Mouse (Mus musculus) kidney, embryonic 14.5 days (tissue): Measurements from ENCODE around the gene Gm4981. TPM values are rescaled to one million over a fixed set of nuclear protein-coding genes. Genes with fewer than 3 reads are reported as not detected.
"Not testable (repeated sequence)": the region's sequence is repeated elsewhere in the genome, so short reads cannot be mapped to it uniquely, and the experiment has no call there.

Source experiments
- ATAC-seq: fragments of 200-750 bp; cut with Nextera tagmentation; 2 replicates; pipeline ENCODE4 v1.8.0; 2017; ENCODE audit warnings: moderate number of reproducible peaks, mild to moderate bottlenecking, moderate TSS enrichment, moderate library complexity; ENCODE audit not compliant: low FRiP score, low TSS enrichment
- H3K27ac ChIP-seq: fragments of 300-500 bp; sonication (generic); 2 replicates; pipeline ENCODE4 v1.5.1; 2014; ENCODE audit warnings: low read depth, mild to moderate bottlenecking, low read length, moderate library complexity, mixed read lengths
- H3K27me3 ChIP-seq: fragments of 300-500 bp; sonication (generic); 2 replicates; pipeline ENCODE4 v1.6.1; 2014; ENCODE audit warnings: mild to moderate bottlenecking, low read length; ENCODE audit not compliant: control insufficient read depth, insufficient read depth
- H3K36me3 ChIP-seq: fragments of 300-500 bp; sonication (generic); 2 replicates; pipeline ENCODE4 v1.6.1; 2014; ENCODE audit warnings: low read length, mixed read lengths; ENCODE audit not compliant: control insufficient read depth, insufficient read depth
- H3K4me1 ChIP-seq: fragments of 300-500 bp; sonication (generic); 2 replicates; pipeline ENCODE4 v1.6.1; 2014; ENCODE audit warnings: low read length, mixed read lengths; ENCODE audit not compliant: control insufficient read depth, insufficient read depth
- H3K4me2 ChIP-seq: fragments of 300-500 bp; sonication (generic); replicated peaks from 2 replicates; pipeline ENCODE4 v1.6.1; 2014; ENCODE audit warnings: low read depth, mild to moderate bottlenecking, low read length
- H3K4me3 ChIP-seq: fragments of 300-500 bp; sonication (generic); 2 replicates; pipeline ENCODE4 v1.5.1; 2014; ENCODE audit warnings: mild to moderate bottlenecking, low read length
- H3K9ac ChIP-seq: fragments of 300-500 bp; sonication (generic); 2 replicates; pipeline ENCODE4 v1.6.1; 2014; ENCODE audit warnings: low read depth, mild to moderate bottlenecking, low read length, moderate library complexity
- H3K9me3 ChIP-seq: fragments of 300-500 bp; sonication (generic); 2 replicates; pipeline ENCODE4 v1.6.1; 2016; ENCODE audit warnings: low read length; ENCODE audit not compliant: control insufficient read depth
- WGBS: fragments of 180-500 bp; shearing (Covaris S2); extraction: QIAGEN DNeasy Blood & Tissue Kit; methylation state at CpG from one replicate; pipeline ENCODE4 v1.1.7; 2014; 5-methylcytosine and 5-hydroxymethylcytosine counted together
- polyA plus RNA-seq: library from polyadenylated mRNA; unstranded; fragments of >200 nt; fragmentation: Nextera tagmentation; extraction: Ambion mirVana; gene quantifications from 2 replicates; pipeline ENCODE4 v1.2.1, GENCODE M21; 2014

Gm4981 gene
- polyA plus RNA-seq, 1 experiment from 2014 or later = not detected

- not testable (repeated sequence) for H3K9me3 ChIP-seq, ATAC-seq, H3K9ac ChIP-seq, H3K27me3 ChIP-seq, H3K36me3 ChIP-seq, H3K4me1 ChIP-seq, H3K27ac ChIP-seq, H3K4me2 ChIP-seq, H3K4me3 ChIP-seq
- WGBS = 88% methylated on average over 16 of the region's 18 CpGs
Observed at GRCm38 (mm10) chr10:58224827-58225785, 11.4 kb downstream of the Gm4981 start, which contains the start of gene AW822073. Gene AW822073, minus strand, starts transcription at chr10:58224930.

DNA sequence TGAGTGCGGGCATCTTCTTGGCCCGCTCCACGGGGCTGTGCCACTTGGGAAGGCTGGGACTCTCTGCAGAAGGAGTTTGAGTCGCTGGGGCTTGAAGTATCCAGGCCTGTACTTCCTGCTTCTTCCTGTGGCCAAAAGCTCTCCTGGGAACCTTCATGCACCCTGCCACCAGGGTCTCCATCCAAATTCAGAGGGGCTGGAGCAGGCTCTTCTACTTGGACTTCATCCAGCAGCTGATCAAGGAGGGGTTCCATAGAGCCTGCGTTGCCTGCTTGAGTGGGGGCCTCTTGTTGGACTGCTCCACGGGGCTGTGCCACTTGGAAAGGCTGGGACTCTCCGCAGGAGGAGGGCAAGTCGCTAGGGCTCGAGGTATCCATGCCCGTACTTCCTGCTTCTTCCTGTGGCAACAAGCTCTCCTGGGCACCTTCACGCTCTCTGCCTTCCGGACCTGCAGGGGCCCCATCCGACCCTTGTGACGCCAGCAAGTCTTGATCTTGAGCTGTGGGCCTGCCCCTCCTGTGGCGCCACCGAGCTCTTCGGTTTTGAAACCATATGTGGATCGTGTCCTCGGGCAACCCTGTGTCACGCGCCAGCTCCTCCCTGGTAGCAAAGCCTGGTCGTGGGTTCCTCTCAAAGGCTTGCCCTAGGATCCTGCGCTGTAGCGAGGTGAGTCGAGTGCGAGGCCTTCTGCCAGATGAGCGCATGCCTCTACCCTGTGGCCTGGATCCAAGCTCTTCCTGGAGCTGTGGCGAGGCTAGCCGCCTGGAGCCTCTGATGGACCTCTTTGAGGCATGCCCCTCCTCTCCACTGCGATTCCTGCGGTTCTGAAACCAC lies 12.3 kb downstream of the Gm4981 start:
- ATAC-seq, H3K4me3 ChIP-seq, H3K4me1 ChIP-seq, H3K27me3 ChIP-seq, H3K36me3 ChIP-seq, H3K9ac ChIP-seq, H3K27ac ChIP-seq, H3K9me3 ChIP-seq, H3K4me2 ChIP-seq: not testable (repeated sequence)
- WGBS = 83% methylated on average over 25 of the region's 31 CpGs

DNA sequence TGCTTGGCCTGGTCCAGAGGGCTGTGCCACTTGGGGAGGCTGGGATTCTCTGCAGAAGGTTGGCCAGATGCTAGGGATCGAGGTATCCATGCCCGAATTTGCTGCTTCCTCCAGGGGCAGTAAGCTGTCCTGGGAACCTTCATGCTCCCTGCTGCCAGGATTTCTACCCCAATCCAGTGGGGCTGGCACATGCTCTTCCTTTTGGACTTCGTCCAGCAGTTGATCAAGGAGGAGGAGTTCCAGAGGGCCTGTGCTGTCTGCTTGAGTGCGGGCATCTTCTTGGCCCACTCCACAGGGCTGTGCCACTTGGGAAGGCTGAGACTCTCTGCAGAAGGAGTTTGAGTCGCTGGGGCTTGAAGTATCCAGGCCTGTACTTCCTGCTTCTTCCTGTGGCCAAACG lies 13.3 kb downstream of the Gm4981 start:
- not testable (repeated sequence) for H3K27ac ChIP-seq, H3K36me3 ChIP-seq, H3K4me1 ChIP-seq, H3K4me3 ChIP-seq, H3K4me2 ChIP-seq, H3K9me3 ChIP-seq, H3K27me3 ChIP-seq, H3K9ac ChIP-seq, ATAC-seq
- 90% methylated on average over 3 of the region's 6 CpGs for WGBS

DNA sequence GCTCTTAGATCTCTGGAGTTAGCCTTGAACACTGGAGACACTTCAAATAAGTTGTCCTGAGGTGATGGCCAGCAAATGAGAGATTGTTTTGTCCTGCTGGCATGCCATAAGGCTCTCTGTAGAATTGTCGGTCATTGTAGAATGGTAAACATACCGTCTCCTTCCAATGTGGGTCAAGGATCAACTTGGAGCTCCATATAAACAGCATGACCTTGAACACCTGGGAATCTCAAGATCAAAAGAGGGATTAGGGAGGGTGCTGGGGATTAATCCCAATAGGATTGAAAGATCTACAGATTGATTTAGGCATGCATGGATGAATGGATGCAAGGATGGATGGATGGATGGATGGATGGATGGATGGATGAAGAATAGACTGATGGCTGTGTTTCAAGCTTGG lies 14.9 kb downstream of the Gm4981 start:
- H3K27ac ChIP-seq = not testable (repeated sequence)
- WGBS = 90% methylated on average over 2 of the region's 2 CpGs

DNA sequence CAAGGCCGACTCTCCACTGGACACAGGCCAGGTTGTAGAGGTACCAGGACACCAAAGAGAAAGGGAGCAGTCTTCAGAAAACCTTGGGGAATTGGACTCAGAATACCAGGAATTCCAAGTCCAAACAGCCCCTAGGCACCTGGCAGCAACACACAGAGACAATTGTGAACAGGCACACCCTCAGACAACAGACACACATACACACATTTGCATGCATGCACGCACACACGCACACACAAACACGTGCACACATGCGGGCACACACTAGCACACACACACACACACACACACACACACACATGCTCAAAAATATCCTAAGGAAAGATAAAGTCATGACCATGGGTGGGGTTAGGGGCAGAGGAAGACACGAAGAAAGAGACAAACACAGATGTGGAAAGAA lies 15.8 kb downstream of the Gm4981 start:
- Histone ChIP-seq H3K9me3 (no peaks in the 10 kb centered on the region), H3K9ac (no peak overlapping the region), H3K4me2 (no peak overlapping the region), H3K27me3 (no peaks in the 10 kb centered on the region), H3K36me3 (no peaks in the 10 kb centered on the region), H3K27ac (no peak overlapping the region), H3K4me3 (no peak overlapping the region), H3K4me1 (no peaks in the 10 kb centered on the region)
- no peak for ATAC-seq
- WGBS = 87% methylated on average over 6 of the region's 6 CpGs

More for the DNA sequence above, 14.9 kb downstream of the Gm4981 start:
- H3K27me3 ChIP-seq, ATAC-seq, H3K9ac ChIP-seq, H3K36me3 ChIP-seq, H3K4me3 ChIP-seq, H3K4me1 ChIP-seq, H3K9me3 ChIP-seq, H3K4me2 ChIP-seq: not testable (repeated sequence)

DNA sequence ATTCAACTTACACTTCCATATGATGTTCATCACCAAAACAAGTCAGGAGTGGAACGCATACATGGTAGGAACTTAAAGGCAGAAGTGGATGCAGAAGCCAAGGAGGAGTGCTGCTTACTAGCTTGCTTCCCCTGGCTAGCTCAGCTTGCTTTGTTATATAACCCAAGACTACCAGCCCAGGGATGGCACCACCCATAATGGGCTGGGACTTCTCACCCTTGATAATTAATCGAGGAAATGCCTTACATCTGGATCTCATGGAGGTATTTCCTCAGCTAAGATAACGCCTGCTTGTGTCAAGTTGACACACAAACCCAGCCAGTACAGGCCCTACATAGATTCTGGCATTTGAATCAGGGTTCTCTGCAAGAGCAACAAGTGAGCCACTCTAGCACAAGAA lies 19.1 kb downstream of the Gm4981 start:
- no peaks in the 10 kb centered on the region for H3K4me1 ChIP-seq
- no peaks in the 10 kb centered on the region for H3K36me3 ChIP-seq
- no peak overlapping the region for H3K4me2 ChIP-seq
- no peak for ATAC-seq
- H3K4me3 ChIP-seq = no peak overlapping the region
- no peaks in the 10 kb centered on the region for H3K27me3 ChIP-seq
- no peak overlapping the region for H3K27ac ChIP-seq
- H3K9ac ChIP-seq = no peak overlapping the region
- 89% methylated on average over 3 of the region's 3 CpGs for WGBS
- no peaks in the 10 kb centered on the region for H3K9me3 ChIP-seq

- H3K27ac ChIP-seq = no peak overlapping the region
- ATAC-seq = no peak
- H3K36me3 ChIP-seq = no peaks in the 10 kb centered on the region
- no peaks in the 10 kb centered on the region for H3K4me1 ChIP-seq
- H3K4me3 ChIP-seq = no peak overlapping the region
- WGBS = 82% methylated on average over 1 of the region's 1 CpGs
- H3K4me2 ChIP-seq = no peak overlapping the region
- no peaks in the 10 kb centered on the region for H3K27me3 ChIP-seq
- H3K9me3 ChIP-seq = no peaks in the 10 kb centered on the region
- H3K9ac ChIP-seq = no peak overlapping the region
Observed at GRCm38 (mm10) chr10:58215353-58215752, 21.1 kb downstream of the Gm4981 start.

DNA sequence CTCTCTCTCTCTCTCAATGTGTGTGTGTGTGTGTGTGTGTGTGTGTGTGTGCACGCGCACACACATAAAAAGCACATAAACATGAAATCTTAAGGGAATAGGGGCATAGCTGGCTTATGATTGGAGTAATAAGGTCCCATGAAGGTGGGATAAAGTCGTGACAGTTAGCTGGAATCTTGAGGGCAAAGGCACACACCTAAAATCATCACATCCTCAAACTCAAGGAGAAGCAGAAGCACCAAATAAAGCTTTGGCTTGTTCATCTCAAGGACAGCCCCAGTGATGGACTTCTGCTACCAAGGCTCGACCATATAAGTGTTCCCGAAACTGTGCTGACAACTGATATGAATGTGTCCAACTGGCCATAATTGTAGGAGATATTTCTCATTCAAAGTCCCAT lies 21.6 kb downstream of the Gm4981 start:
- H3K36me3 ChIP-seq = no peaks in the 10 kb centered on the region
- H3K9me3 ChIP-seq = no peaks in the 10 kb centered on the region
- H3K9ac ChIP-seq = no peak overlapping the region
- H3K4me3 ChIP-seq = no peak overlapping the region
- no peak overlapping the region for H3K4me2 ChIP-seq
- ATAC-seq = no peak
- H3K4me1 ChIP-seq = no peaks in the 10 kb centered on the region
- no peak overlapping the region for H3K27ac ChIP-seq
- no peaks in the 10 kb centered on the region for H3K27me3 ChIP-seq
- WGBS = 83% methylated on average over 5 of the region's 5 CpGs

DNA sequence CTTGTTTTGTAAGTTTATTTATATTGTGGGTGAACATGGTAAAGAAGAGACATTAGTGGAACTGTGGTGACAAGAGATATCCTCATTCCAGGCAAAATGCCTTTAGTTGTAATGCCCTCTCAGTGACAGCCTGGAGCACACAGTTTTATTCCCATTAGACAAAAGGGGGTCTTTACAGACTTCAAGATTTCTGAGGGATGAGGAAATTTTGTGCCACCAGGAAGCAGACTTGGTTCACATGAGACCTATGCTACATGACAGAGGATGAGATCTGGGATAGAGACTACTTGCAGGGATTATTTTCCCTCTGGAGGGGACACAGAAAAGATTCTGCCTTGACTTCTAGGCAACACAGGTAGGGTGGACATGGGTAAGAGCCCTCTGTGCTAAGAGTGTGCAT lies 22.0 kb downstream of the Gm4981 start:
- Histone ChIP-seq H3K27me3 (no peaks in the 10 kb centered on the region), H3K9ac (no peak overlapping the region), H3K27ac (no peak overlapping the region), H3K36me3 (no peaks in the 10 kb centered on the region), H3K4me1 (no peaks in the 10 kb centered on the region), H3K4me2 (no peak overlapping the region), H3K4me3 (no peak overlapping the region), H3K9me3 (no peaks in the 10 kb centered on the region)
- no peak for ATAC-seq
